Mouse (Mus musculus): ENCODE data around the gene Hc. TPM values are rescaled to one million over a fixed set of nuclear protein-coding genes. Genes with fewer than 3 reads are reported as not detected.

Gene Hc
- total RNA-seq, 2 experiments from 2014 or later = 0.40 TPM; not detected in 1

- DNase-seq (ENCODE audit: extremely low spot score in 1 of 2, low spot score in 1 of 2) = no peak
These were observed 982 bp downstream of the Hc start for GRCm38 (mm10) chr2:35060256-35060655.

- no peak for DNase-seq (ENCODE audit: extremely low spot score in 1 of 2, low spot score in 1 of 2)
These were observed 2.9 kb downstream of the Hc start for GRCm38 (mm10) chr2:35058325-35058724.

GRCm38 (mm10) chr2:35057243-35057642 is 4.0 kb downstream of the Hc start:
- no peak for DNase-seq (ENCODE audit: extremely low spot score in 1 of 2, low spot score in 1 of 2)

GRCm38 (mm10) chr2:35048851-35049250 is 12.4 kb downstream of the Hc start:
- no peak for DNase-seq (ENCODE audit: extremely low spot score in 1 of 2, low spot score in 1 of 2)

GRCm38 (mm10) chr2:35044956-35045355 is 16.3 kb downstream of the Hc start:
- DNase-seq (ENCODE audit: extremely low spot score in 1 of 2, low spot score in 1 of 2) = peak in 1 of 2 experiments; percentile 5

- no peak for DNase-seq (ENCODE audit: extremely low spot score in 1 of 2, low spot score in 1 of 2)
These were observed 22.5 kb downstream of the Hc start for GRCm38 (mm10) chr2:35038580-35039375.

- no peak for DNase-seq (ENCODE audit: extremely low spot score in 1 of 2, low spot score in 1 of 2)
These were observed 36.5 kb downstream of the Hc start for GRCm38 (mm10) chr2:35024646-35025154.

GRCm38 (mm10) chr2:35021806-35022205 is 39.4 kb downstream of the Hc start:
- no peak for DNase-seq (ENCODE audit: extremely low spot score in 1 of 2, low spot score in 1 of 2)

- DNase-seq (ENCODE audit: extremely low spot score in 1 of 2, low spot score in 1 of 2) = no peak
These were observed 45.4 kb downstream of the Hc start for GRCm38 (mm10) chr2:35015861-35016260.

GRCm38 (mm10) chr2:35011649-35012048 is 49.6 kb downstream of the Hc start:
- DNase-seq (ENCODE audit: extremely low spot score in 1 of 2, low spot score in 1 of 2) = no peak

GRCm38 (mm10) chr2:34998956-34999355 is 62.3 kb downstream of the Hc start:
- no peak for DNase-seq (ENCODE audit: extremely low spot score in 1 of 2, low spot score in 1 of 2)

- no peak for DNase-seq (ENCODE audit: extremely low spot score in 1 of 2, low spot score in 1 of 2)
These were observed 64.7 kb downstream of the Hc start for GRCm38 (mm10) chr2:34996506-34996905.

GRCm38 (mm10) chr2:34993696-34994356 is 67.4 kb downstream of the Hc start:
- no peak for DNase-seq (ENCODE audit: extremely low spot score in 1 of 2, low spot score in 1 of 2)

- no peak for DNase-seq (ENCODE audit: extremely low spot score in 1 of 2, low spot score in 1 of 2)
These were observed 68.2 kb downstream of the Hc start for GRCm38 (mm10) chr2:34992729-34993695.

GRCm38 (mm10) chr2:34991966-34992365 is 69.3 kb downstream of the Hc start:
- no peak for DNase-seq (ENCODE audit: extremely low spot score in 1 of 2, low spot score in 1 of 2)

- DNase-seq (ENCODE audit: extremely low spot score in 1 of 2, low spot score in 1 of 2) = no peak
These were observed 71.5 kb downstream of the Hc start for GRCm38 (mm10) chr2:34989749-34990148.

- DNase-seq (ENCODE audit: extremely low spot score in 1 of 2, low spot score in 1 of 2) = no peak
These were observed 73.6 kb downstream of the Hc start for GRCm38 (mm10) chr2:34987595-34987994.

GRCm38 (mm10) chr2:34984885-34985284 is 76.4 kb downstream of the Hc start:
- DNase-seq (ENCODE audit: extremely low spot score in 1 of 2, low spot score in 1 of 2) = no peak

GRCm38 (mm10) chr2:34982906-34983698 is 78.1 kb downstream of the Hc start:
- no peak for DNase-seq (ENCODE audit: extremely low spot score in 1 of 2, low spot score in 1 of 2)
